Mouse (Mus musculus): ENCODE results near the gene Aqp2. TPM values are rescaled to one million over a fixed set of nuclear protein-coding genes. Genes with fewer than 3 reads are reported as not detected.
A peak's percentile ranks its signal among the peaks of the same experiment; 100 is the strongest.

The Aqp2 gene
- polyA plus RNA-seq, 1 experiment from 2014 or later: not detected

- 56% methylated on average over 2 of the region's 2 CpGs for WGBS
- Histone ChIP-seq H3K9ac (ENCODE audit: low read length) (no peak overlapping the region), H3K4me1 (replicated peaks; ENCODE audit: control insufficient read depth, insufficient read depth, low read length) (no peaks in the 10 kb centered on the region)
Observed at GRCm38 (mm10) chr15:99549901-99550300, 29.0 kb upstream of the Aqp2 start.

GRCm38 (mm10) chr15:99553767-99554166, 25.1 kb upstream of the Aqp2 start:
- 77% methylated on average over 6 of the region's 6 CpGs for WGBS

More at GRCm38 (mm10) chr15:99549901-99550300, 29.0 kb upstream of the Aqp2 start:
- H3K36me3 ChIP-seq (ENCODE audit: control insufficient read depth, insufficient read depth, low read length): no peaks in the 10 kb centered on the region
- H3K4me2 ChIP-seq (ENCODE audit: low read depth, low read length, severe bottlenecking): no peak overlapping the region
- no peak for DNase-seq (ENCODE audit: low spot score)
- H3K27me3 ChIP-seq (ENCODE audit: control insufficient read depth, insufficient read depth, low read length): no peaks in the 10 kb centered on the region
- ATAC-seq (replicated peaks; ENCODE audit: low FRiP score): no peak
- no peak overlapping the region for H3K4me3 ChIP-seq (ENCODE audit: low read depth, low read length)
- no peak overlapping the region for H3K27ac ChIP-seq (ENCODE audit: low read depth, low read length)
- no peaks in the 10 kb centered on the region for H3K9me3 ChIP-seq (ENCODE audit: control insufficient read depth, low read length)

GRCm38 (mm10) chr15:99558947-99559346, 19.9 kb upstream of the Aqp2 start:
- WGBS: 91% methylated on average over 1 of the region's 1 CpGs
- Histone ChIP-seq H3K4me2 (ENCODE audit: low read depth, low read length, severe bottlenecking) (no peak overlapping the region), H3K9me3 (ENCODE audit: control insufficient read depth, low read length) (no peaks in the 10 kb centered on the region), H3K36me3 (ENCODE audit: control insufficient read depth, insufficient read depth, low read length) (no peaks in the 10 kb centered on the region), H3K27me3 (ENCODE audit: control insufficient read depth, insufficient read depth, low read length) (no peaks in the 10 kb centered on the region), H3K4me3 (ENCODE audit: low read depth, low read length) (no peak overlapping the region), H3K27ac (ENCODE audit: low read depth, low read length) (no peak overlapping the region), H3K4me1 (replicated peaks; ENCODE audit: control insufficient read depth, insufficient read depth, low read length) (0 out of 2 replicates have a peak, but pooled peaks cover 4% of the 10 kb centered on the region), H3K9ac (ENCODE audit: low read length) (no peak overlapping the region)
- DNase-seq (ENCODE audit: low spot score) (no peak), ATAC-seq (replicated peaks; ENCODE audit: low FRiP score) (no peak)

More at GRCm38 (mm10) chr15:99553767-99554166, 25.1 kb upstream of the Aqp2 start:
- no peak overlapping the region for H3K4me2 ChIP-seq (ENCODE audit: low read depth, low read length, severe bottlenecking)
- H3K4me3 ChIP-seq (ENCODE audit: low read depth, low read length): no peak overlapping the region
- H3K36me3 ChIP-seq (ENCODE audit: control insufficient read depth, insufficient read depth, low read length): no peaks in the 10 kb centered on the region
- no peak overlapping the region for H3K9ac ChIP-seq (ENCODE audit: low read length)
- H3K27ac ChIP-seq (ENCODE audit: low read depth, low read length): no peak overlapping the region
- H3K9me3 ChIP-seq (ENCODE audit: control insufficient read depth, low read length): no peaks in the 10 kb centered on the region
- DNase-seq (ENCODE audit: low spot score) (no peak), ATAC-seq (replicated peaks; ENCODE audit: low FRiP score) (no peak)
- H3K4me1 ChIP-seq (replicated peaks; ENCODE audit: control insufficient read depth, insufficient read depth, low read length): no peaks in the 10 kb centered on the region
- H3K27me3 ChIP-seq (ENCODE audit: control insufficient read depth, insufficient read depth, low read length): no peaks in the 10 kb centered on the region

- H3K27me3 ChIP-seq (ENCODE audit: control insufficient read depth, insufficient read depth, low read length): no peaks in the 10 kb centered on the region
- 62% methylated on average over 10 of the region's 10 CpGs for WGBS
- DNase-seq (ENCODE audit: low spot score): no peak
Observed at GRCm38 (mm10) chr15:99560246-99560645, 18.6 kb upstream of the Aqp2 start.

GRCm38 (mm10) chr15:99567371-99567770, 11.5 kb upstream of the Aqp2 start:
- H3K36me3 ChIP-seq (ENCODE audit: control insufficient read depth, insufficient read depth, low read length): no peaks in the 10 kb centered on the region
- H3K27me3 ChIP-seq (ENCODE audit: control insufficient read depth, insufficient read depth, low read length): no peaks in the 10 kb centered on the region
- no peak overlapping the region for H3K4me3 ChIP-seq (ENCODE audit: low read depth, low read length)
- no peak overlapping the region for H3K27ac ChIP-seq (ENCODE audit: low read depth, low read length)
- no peak overlapping the region for H3K9ac ChIP-seq (ENCODE audit: low read length)
- WGBS: 84% methylated on average over 4 of the region's 4 CpGs
- ATAC-seq (replicated peaks; ENCODE audit: low FRiP score): no peak
- DNase-seq (ENCODE audit: low spot score): no peak
- H3K9me3 ChIP-seq (ENCODE audit: control insufficient read depth, low read length): no peaks in the 10 kb centered on the region
- no peaks in the 10 kb centered on the region for H3K4me1 ChIP-seq (replicated peaks; ENCODE audit: control insufficient read depth, insufficient read depth, low read length)
- no peak overlapping the region for H3K4me2 ChIP-seq (ENCODE audit: low read depth, low read length, severe bottlenecking)

More at GRCm38 (mm10) chr15:99560246-99560645, 18.6 kb upstream of the Aqp2 start:
- H3K4me1 ChIP-seq (replicated peaks; ENCODE audit: control insufficient read depth, insufficient read depth, low read length): 0 out of 2 replicates have a peak, but pooled peaks cover 4% of the 10 kb centered on the region
- H3K4me3 ChIP-seq (ENCODE audit: low read depth, low read length): no peak overlapping the region
- ATAC-seq (replicated peaks; ENCODE audit: low FRiP score): no peak
- no peaks in the 10 kb centered on the region for H3K36me3 ChIP-seq (ENCODE audit: control insufficient read depth, insufficient read depth, low read length)
- H3K9ac ChIP-seq (ENCODE audit: low read length): no peak overlapping the region
- no peak overlapping the region for H3K27ac ChIP-seq (ENCODE audit: low read depth, low read length)
- H3K9me3 ChIP-seq (ENCODE audit: control insufficient read depth, low read length): no peaks in the 10 kb centered on the region
- no peak overlapping the region for H3K4me2 ChIP-seq (ENCODE audit: low read depth, low read length, severe bottlenecking)

GRCm38 (mm10) chr15:99568682-99569081, 10.2 kb upstream of the Aqp2 start:
- Histone ChIP-seq H3K9me3 (ENCODE audit: control insufficient read depth, low read length) (no peaks in the 10 kb centered on the region), H3K36me3 (ENCODE audit: control insufficient read depth, insufficient read depth, low read length) (no peaks in the 10 kb centered on the region), H3K4me2 (ENCODE audit: low read depth, low read length, severe bottlenecking) (no peak overlapping the region), H3K27me3 (ENCODE audit: control insufficient read depth, insufficient read depth, low read length) (no peaks in the 10 kb centered on the region), H3K4me3 (ENCODE audit: low read depth, low read length) (no peak overlapping the region), H3K9ac (ENCODE audit: low read length) (no peak overlapping the region), H3K27ac (ENCODE audit: low read depth, low read length) (no peak overlapping the region), H3K4me1 (replicated peaks; ENCODE audit: control insufficient read depth, insufficient read depth, low read length) (no peaks in the 10 kb centered on the region)
- 69% methylated on average over 6 of the region's 6 CpGs for WGBS
- ATAC-seq (replicated peaks; ENCODE audit: low FRiP score) (no peak), DNase-seq (ENCODE audit: low spot score) (no peak)

- Histone ChIP-seq H3K4me3 (ENCODE audit: low read depth, low read length) (no peak overlapping the region), H3K4me1 (replicated peaks; ENCODE audit: control insufficient read depth, insufficient read depth, low read length) (no peaks in the 10 kb centered on the region), H3K9me3 (ENCODE audit: control insufficient read depth, low read length) (no peaks in the 10 kb centered on the region), H3K9ac (ENCODE audit: low read length) (no peak overlapping the region), H3K27me3 (ENCODE audit: control insufficient read depth, insufficient read depth, low read length) (no peaks in the 10 kb centered on the region), H3K36me3 (ENCODE audit: control insufficient read depth, insufficient read depth, low read length) (no peaks in the 10 kb centered on the region), H3K27ac (ENCODE audit: low read depth, low read length) (no peak overlapping the region), H3K4me2 (ENCODE audit: low read depth, low read length, severe bottlenecking) (no peak overlapping the region)
- WGBS: 89% methylated on average over 10 of the region's 10 CpGs
- ATAC-seq (replicated peaks; ENCODE audit: low FRiP score) (no peak), DNase-seq (ENCODE audit: low spot score) (no peak)
Observed at GRCm38 (mm10) chr15:99569123-99569522, 9.7 kb upstream of the Aqp2 start.

- Histone ChIP-seq H3K4me1 (replicated peaks; ENCODE audit: control insufficient read depth, insufficient read depth, low read length) (peaks cover 12% of the 10 kb centered on the region), H3K36me3 (ENCODE audit: control insufficient read depth, insufficient read depth, low read length) (no peaks in the 10 kb centered on the region), H3K9me3 (ENCODE audit: control insufficient read depth, low read length) (no peaks in the 10 kb centered on the region), H3K27ac (ENCODE audit: low read depth, low read length) (no peak overlapping the region), H3K9ac (ENCODE audit: low read length) (peak overlapping the region; percentile 39), H3K4me2 (ENCODE audit: low read depth, low read length, severe bottlenecking) (peak overlapping the region; percentile 53), H3K27me3 (ENCODE audit: control insufficient read depth, insufficient read depth, low read length) (peaks cover 51% of the 10 kb centered on the region), H3K4me3 (ENCODE audit: low read depth, low read length) (peak overlapping the region; percentile 26)
- 0 out of 2 replicates have a peak, but pooled peaks have one; percentile 36 for ATAC-seq (replicated peaks; ENCODE audit: low FRiP score)
- WGBS: 2% methylated on average over 52 of the region's 54 CpGs
- DNase-seq (ENCODE audit: low spot score): peak; percentile 73
Observed at GRCm38 (mm10) chr15:99583463-99584344, 4.8 kb downstream of the Aqp2 start.
